Mouse (Mus musculus) left cerebral cortex, postnatal 14 days (tissue): ENCODE results near the gene Snrnp25. TPM values are rescaled to one million over a fixed set of nuclear protein-coding genes. Genes with fewer than 3 reads are reported as not detected.
"Not testable (repeated sequence)": the region's sequence is repeated elsewhere in the genome, so short reads cannot be mapped to it uniquely, and the experiment has no call there.

Source experiments
- DNase-seq, 2 experiments: peaks; one replicate each; pipeline ENCODE4 v3.0.0; 2021 to 2022; ENCODE audit warnings: low spot score in 2 of 2, mixed read lengths in 1 of 2
- intact Hi-C: fragments of 180-260 bp; cut with DNase I; formaldehyde crosslinking; loops from one replicate; pipeline ENCODE4 v1.15.1; 2025
- total RNA-seq, 2 experiments: library from RNA; stranded (reverse); gene quantifications; 2 replicates each; pipeline ENCODE4 v1.2.3; 2021

Snrnp25 gene
- total RNA-seq, 2 experiments from 2014 or later: 24.9 to 26.2 TPM

GRCm38 (mm10) chr11:32190119-32190518, 15.1 kb upstream of the Snrnp25 start:
- intact Hi-C loops: no loop called here
- no peak for DNase-seq

- intact Hi-C loops: no loop called here
- no peak for DNase-seq
Measured at GRCm38 (mm10) chr11:32190603-32191110, 14.6 kb upstream of the Snrnp25 start.

- DNase-seq: no peak
- intact Hi-C loops: no loop called here
Measured at GRCm38 (mm10) chr11:32193156-32193555, 12.1 kb upstream of the Snrnp25 start.

GRCm38 (mm10) chr11:32194086-32194485, 11.1 kb upstream of the Snrnp25 start:
- DNase-seq: no peak

GRCm38 (mm10) chr11:32194626-32195025, 10.6 kb upstream of the Snrnp25 start:
- DNase-seq: no peak
- intact Hi-C loops: no loop called here

More at GRCm38 (mm10) chr11:32194086-32194485, 11.1 kb upstream of the Snrnp25 start:
- intact Hi-C loops: no loop called here

- intact Hi-C loops: no loop called here
- DNase-seq: no peak
Measured at GRCm38 (mm10) chr11:32195867-32196540, 9.2 kb upstream of the Snrnp25 start.

GRCm38 (mm10) chr11:32196727-32197126, 8.5 kb upstream of the Snrnp25 start:
- DNase-seq: no peak
- intact Hi-C loops: no loop called here

GRCm38 (mm10) chr11:32197766-32198165, 7.4 kb upstream of the Snrnp25 start:
- intact Hi-C loops: no loop called here

GRCm38 (mm10) chr11:32198256-32198955, 6.8 kb upstream of the Snrnp25 start:
- DNase-seq: no peak
- intact Hi-C loops: no loop called here

More at GRCm38 (mm10) chr11:32197766-32198165, 7.4 kb upstream of the Snrnp25 start:
- no peak for DNase-seq

GRCm38 (mm10) chr11:32199230-32199629, 6.0 kb upstream of the Snrnp25 start:
- DNase-seq: no peak
- intact Hi-C loops: no loop called here

- DNase-seq: no peak
- intact Hi-C loops: no loop called here
Measured at GRCm38 (mm10) chr11:32200075-32200601, 5.1 kb upstream of the Snrnp25 start, which contains the start of gene Il9r. TSS of gene Il9r (minus strand) at chr11:32200279.

GRCm38 (mm10) chr11:32200992-32201391, 4.2 kb upstream of the Snrnp25 start:
- intact Hi-C loops, DNase-seq: not testable (repeated sequence)

- intact Hi-C loops: no loop called here
- no peak for DNase-seq
Measured at GRCm38 (mm10) chr11:32201922-32202685, 3.1 kb upstream of the Snrnp25 start.

GRCm38 (mm10) chr11:32210623-32211022, 5.4 kb downstream of the Snrnp25 start:
- intact Hi-C loops: loop anchor here (10.0 kb wide), 1 partner anchor 114 kb away; no protein-coding TSS in a partner anchor
- DNase-seq: no peak

- intact Hi-C loops: loop anchor here (10.0 kb wide), 1 partner anchor 109 kb away; no protein-coding TSS in a partner anchor
- DNase-seq: no peak
Measured at GRCm38 (mm10) chr11:32215372-32216162, 10.4 kb downstream of the Snrnp25 start.

GRCm38 (mm10) chr11:32216851-32217250, 11.6 kb downstream of the Snrnp25 start:
- intact Hi-C loops: loop anchor here (1.0 to 10.0 kb wide), 2 partner anchors 21 to 108 kb away; no protein-coding TSS in a partner anchor
- peak; percentile 67 to 79 for DNase-seq

GRCm38 (mm10) chr11:32218501-32219050, 13.4 kb downstream of the Snrnp25 start:
- intact Hi-C loops: loop anchor here (10.0 kb wide), 1 partner anchor 106 kb away; no protein-coding TSS in a partner anchor
- no peak for DNase-seq

- intact Hi-C loops: loop anchor here (10.0 kb wide), 1 partner anchor 106 kb away; no protein-coding TSS in a partner anchor
- no peak for DNase-seq
Measured at GRCm38 (mm10) chr11:32219287-32219686, 14.1 kb downstream of the Snrnp25 start.
